In the genomic region with DNA sequence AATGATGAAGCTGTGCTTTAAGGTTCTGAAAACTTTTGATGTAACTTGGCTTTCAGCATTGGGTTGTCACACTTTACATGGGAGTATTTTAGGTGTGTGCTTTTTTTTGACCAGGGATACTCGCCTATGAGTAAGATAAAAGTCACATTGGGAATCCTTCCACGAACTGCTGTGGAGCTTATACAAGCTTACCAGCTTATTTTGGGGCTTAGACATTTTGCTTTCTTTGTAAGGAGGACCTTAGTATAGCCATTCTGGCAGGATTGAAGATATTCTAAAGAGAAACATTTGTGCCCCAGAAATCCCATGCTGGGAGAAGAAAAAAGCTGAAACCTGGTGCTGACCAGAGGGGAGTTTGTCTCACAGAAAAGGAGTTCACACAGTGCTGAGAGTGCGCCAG, we compare ENCODE assay signal across 13 mouse cellular contexts.
"Had no signal": no experiment of that assay in that cellular context is flagged by ENCODE, and none has a peak within 500 bp of the region (broad histone marks: within the 10 kb centered on the region; RNA-seq: fewer than 3 reads in every experiment).

No protein-coding gene starts in this region.

- DNase-seq: kidney, adult 9 months; kidney, postnatal 14 days; kidney, postnatal 4 days; liver; lung, adult 18-20 months; lung, postnatal 10 days; lung, postnatal 36 days; right cerebral cortex, postnatal 25 days; spleen, adult 18-20 months; thymus, adult 18-20 months; thymus, postnatal 36 days had no signal

- ATAC-seq: liver, embryonic 12.5 days; midbrain, embryonic 13.5 days had no signal
